Mouse (Mus musculus): Measurements from ENCODE around the gene Mettl5. TPM values are rescaled to one million over a fixed set of nuclear protein-coding genes. Genes with fewer than 3 reads are reported as not detected.

The Mettl5 gene
- polyA plus RNA-seq, 1 experiment from 2014 or later, result 36.2 TPM

- ATAC-seq (ENCODE audit: low FRiP score, low read depth), result no peak
- Histone ChIP-seq H3K4me2 (replicated peaks) (no peak overlapping the region), H3K4me1 (peaks cover 2% of the 10 kb centered on the region; the same call in 1 of the 2 replicates), H3K36me3 (no peaks in the 10 kb centered on the region), H3K9ac (no peak overlapping the region), H3K27me3 (replicated peaks) (no peaks in the 10 kb centered on the region), H3K4me3 (no peak overlapping the region), H3K9me3 (no peaks in the 10 kb centered on the region), H3K27ac (no peak overlapping the region)
- WGBS, result 91% methylated on average over 1 of the region's 1 CpGs
These were observed 7.7 kb upstream of the Mettl5 start for GRCm38 (mm10) chr2:69893145-69893544.

- H3K9ac ChIP-seq, result no peak overlapping the region
- ATAC-seq (ENCODE audit: low FRiP score, low read depth), result no peak
- H3K36me3 ChIP-seq, result no peaks in the 10 kb centered on the region
- no peaks in the 10 kb centered on the region for H3K9me3 ChIP-seq
- H3K4me3 ChIP-seq, result no peak overlapping the region
- no peak overlapping the region for H3K27ac ChIP-seq
- no peak overlapping the region for H3K4me2 ChIP-seq (replicated peaks)
- 59% methylated on average over 7 of the region's 7 CpGs for WGBS
- no peaks in the 10 kb centered on the region for H3K27me3 ChIP-seq (replicated peaks)
- H3K4me1 ChIP-seq, result no peaks in the 10 kb centered on the region
These were observed 5.4 kb upstream of the Mettl5 start for GRCm38 (mm10) chr2:69890843-69891242.

GRCm38 (mm10) chr2:69888957-69889356, 3.5 kb upstream of the Mettl5 start:
- no peak overlapping the region for H3K27ac ChIP-seq

GRCm38 (mm10) chr2:69885050-69885449, 365 bp downstream of the Mettl5 start:
- no peaks in the 10 kb centered on the region for H3K27me3 ChIP-seq (replicated peaks)
- no peaks in the 10 kb centered on the region for H3K4me1 ChIP-seq
- H3K27ac ChIP-seq, result no peak overlapping the region
- no peaks in the 10 kb centered on the region for H3K36me3 ChIP-seq
- H3K9ac ChIP-seq, result peak overlapping the region; percentile 82
- 8% methylated on average over 12 of the region's 12 CpGs for WGBS
- peak overlapping the region; percentile 76 for H3K4me2 ChIP-seq (replicated peaks)
- no peaks in the 10 kb centered on the region for H3K9me3 ChIP-seq
- peak overlapping the region; percentile 56 for H3K4me3 ChIP-seq
- ATAC-seq (ENCODE audit: low FRiP score, low read depth), result peak; percentile 33; the same call in 1 of the 2 replicates

More at GRCm38 (mm10) chr2:69888957-69889356, 3.5 kb upstream of the Mettl5 start:
- no peak for ATAC-seq (ENCODE audit: low FRiP score, low read depth)
- Histone ChIP-seq H3K4me2 (replicated peaks) (no peak overlapping the region), H3K9me3 (no peaks in the 10 kb centered on the region), H3K36me3 (no peaks in the 10 kb centered on the region), H3K4me3 (no peak overlapping the region), H3K4me1 (no peaks in the 10 kb centered on the region), H3K9ac (no peak overlapping the region), H3K27me3 (replicated peaks) (no peaks in the 10 kb centered on the region)
- 85% methylated on average over 2 of the region's 2 CpGs for WGBS

GRCm38 (mm10) chr2:69884581-69884980, 834 bp downstream of the Mettl5 start:
- no peak for ATAC-seq (ENCODE audit: low FRiP score, low read depth)
- 65% methylated on average over 6 of the region's 6 CpGs for WGBS
- Histone ChIP-seq H3K4me3 (peak overlapping the region; percentile 56; the same call in 1 of the 2 replicates), H3K27ac (no peak overlapping the region), H3K4me2 (replicated peaks) (peak overlapping the region; percentile 76), H3K27me3 (replicated peaks) (no peaks in the 10 kb centered on the region), H3K4me1 (no peaks in the 10 kb centered on the region), H3K9me3 (no peaks in the 10 kb centered on the region), H3K9ac (0 out of 2 replicates have a peak overlapping the region, but pooled peaks have one; percentile 82), H3K36me3 (no peaks in the 10 kb centered on the region)

GRCm38 (mm10) chr2:69883990-69884391, 1.4 kb downstream of the Mettl5 start:
- 72% methylated on average over 2 of the region's 2 CpGs for WGBS
- Histone ChIP-seq H3K9me3 (no peaks in the 10 kb centered on the region), H3K27ac (no peak overlapping the region), H3K4me2 (replicated peaks) (peak overlapping the region; percentile 76; the same call in 1 of the 2 replicates), H3K27me3 (replicated peaks) (no peaks in the 10 kb centered on the region), H3K36me3 (no peaks in the 10 kb centered on the region), H3K9ac (no peak overlapping the region), H3K4me1 (no peaks in the 10 kb centered on the region), H3K4me3 (no peak overlapping the region)
- ATAC-seq (ENCODE audit: low FRiP score, low read depth), result no peak

GRCm38 (mm10) chr2:69862117-69862657, 23.2 kb downstream of the Mettl5 start:
- H3K27me3 ChIP-seq (replicated peaks), result no peaks in the 10 kb centered on the region
- peaks cover 4% of the 10 kb centered on the region; the same call in 1 of the 2 replicates for H3K36me3 ChIP-seq
- H3K4me1 ChIP-seq, result peaks cover 7% of the 10 kb centered on the region
- peak overlapping the region; percentile 99 for H3K9ac ChIP-seq
- no peak for ATAC-seq (ENCODE audit: low FRiP score, low read depth)
- peak overlapping the region; percentile 90 for H3K4me2 ChIP-seq (replicated peaks)
- H3K9me3 ChIP-seq, result no peaks in the 10 kb centered on the region
- peak overlapping the region; percentile 96 for H3K4me3 ChIP-seq
- H3K27ac ChIP-seq, result no peak overlapping the region
- WGBS, result 5% methylated on average over 13 of the region's 13 CpGs

GRCm38 (mm10) chr2:69861485-69862091, 23.8 kb downstream of the Mettl5 start, which contains the start of gene Ssb:
Ssb (plus strand) TSS chr2:69861562.
- peak; percentile 96 for ATAC-seq (ENCODE audit: low FRiP score, low read depth)
- WGBS, result under 1% methylated on average over 66 of the region's 66 CpGs
- no peaks in the 10 kb centered on the region for H3K36me3 ChIP-seq

GRCm38 (mm10) chr2:69860972-69861452, 24.4 kb downstream of the Mettl5 start:
- ATAC-seq (ENCODE audit: low FRiP score, low read depth), result peak; percentile 48
- Histone ChIP-seq H3K9ac (peak overlapping the region; percentile 99), H3K4me3 (peak overlapping the region; percentile 96), H3K27me3 (replicated peaks) (no peaks in the 10 kb centered on the region), H3K4me2 (replicated peaks) (peak overlapping the region; percentile 90), H3K9me3 (no peaks in the 10 kb centered on the region), H3K36me3 (no peaks in the 10 kb centered on the region), H3K4me1 (peaks cover 7% of the 10 kb centered on the region), H3K27ac (no peak overlapping the region)
- WGBS, result 12% methylated on average over 13 of the region's 13 CpGs

More at GRCm38 (mm10) chr2:69861485-69862091, 23.8 kb downstream of the Mettl5 start, which contains the start of gene Ssb:
- Histone ChIP-seq H3K27me3 (replicated peaks) (no peaks in the 10 kb centered on the region), H3K9me3 (no peaks in the 10 kb centered on the region), H3K27ac (peak within 1 kb of the TSS; percentile 77; the same call in 1 of the 2 replicates), H3K4me2 (replicated peaks) (peak within 1 kb of the TSS; percentile 90), H3K4me3 (peak within 1 kb of the TSS; percentile 96), H3K4me1 (peaks cover 7% of the 10 kb centered on the region), H3K9ac (peak within 1 kb of the TSS; percentile 99)

GRCm38 (mm10) chr2:69857882-69858281, 27.5 kb downstream of the Mettl5 start:
- no peak overlapping the region for H3K27ac ChIP-seq
- H3K27me3 ChIP-seq (replicated peaks), result no peaks in the 10 kb centered on the region
- no peaks in the 10 kb centered on the region for H3K9me3 ChIP-seq
- WGBS, result 78% methylated on average over 1 of the region's 1 CpGs
- H3K4me3 ChIP-seq, result no peak overlapping the region
- H3K36me3 ChIP-seq, result no peaks in the 10 kb centered on the region
- ATAC-seq (ENCODE audit: low FRiP score, low read depth), result no peak
- no peak overlapping the region for H3K9ac ChIP-seq
- H3K4me2 ChIP-seq (replicated peaks), result no peak overlapping the region
- H3K4me1 ChIP-seq, result peaks cover 6% of the 10 kb centered on the region; the same call in 1 of the 2 replicates

- no peaks in the 10 kb centered on the region for H3K4me1 ChIP-seq
- WGBS, result 73% methylated on average over 8 of the region's 8 CpGs
- no peak for ATAC-seq (ENCODE audit: low FRiP score, low read depth)
- no peaks in the 10 kb centered on the region for H3K27me3 ChIP-seq (replicated peaks)
- no peak overlapping the region for H3K9ac ChIP-seq
- no peak overlapping the region for H3K27ac ChIP-seq
- H3K4me3 ChIP-seq, result no peak overlapping the region
- H3K36me3 ChIP-seq, result no peaks in the 10 kb centered on the region
- H3K9me3 ChIP-seq, result no peaks in the 10 kb centered on the region
- no peak overlapping the region for H3K4me2 ChIP-seq (replicated peaks)
These were observed 29.0 kb downstream of the Mettl5 start for GRCm38 (mm10) chr2:69856392-69856791.

GRCm38 (mm10) chr2:69851427-69852058, 33.9 kb downstream of the Mettl5 start:
- Histone ChIP-seq H3K4me2 (replicated peaks) (no peak overlapping the region), H3K4me3 (no peak overlapping the region), H3K9ac (no peak overlapping the region), H3K9me3 (no peaks in the 10 kb centered on the region), H3K27ac (no peak overlapping the region), H3K4me1 (no peaks in the 10 kb centered on the region), H3K27me3 (replicated peaks) (no peaks in the 10 kb centered on the region), H3K36me3 (no peaks in the 10 kb centered on the region)
- no peak for ATAC-seq (ENCODE audit: low FRiP score, low read depth)
- WGBS, result 61% methylated on average over 2 of the region's 2 CpGs
